Mouse (Mus musculus) lung, embryonic 14.5 days (tissue): ENCODE results near the gene Drg1. TPM values are rescaled to one million over a fixed set of nuclear protein-coding genes. Genes with fewer than 3 reads are reported as not detected.

Experiments
- ATAC-seq: fragments of 200-750 bp; cut with Nextera tagmentation; 2 replicates; pipeline ENCODE4 v1.8.0; 2017; ENCODE audit warnings: mild to moderate bottlenecking, moderate TSS enrichment, moderate library complexity; ENCODE audit not compliant: insufficient read depth
- DNase-seq: peaks from one replicate; pipeline ENCODE4 v3.0.0-alpha.2; 2015
- H3K27ac ChIP-seq: fragments of 300-500 bp; sonication (generic); 2 replicates; pipeline ENCODE4 v1.5.1; 2014; ENCODE audit warnings: low read depth, mild to moderate bottlenecking, moderate library complexity
- H3K27me3 ChIP-seq: fragments of 300-500 bp; sonication (generic); 2 replicates; pipeline ENCODE4 v1.6.1; 2014; ENCODE audit warnings: low read length, control low read depth; ENCODE audit not compliant: insufficient read depth
- H3K36me3 ChIP-seq: fragments of 300-500 bp; sonication (generic); 2 replicates; pipeline ENCODE4 v1.6.1; 2014; ENCODE audit warnings: control low read depth; ENCODE audit not compliant: insufficient read depth
- H3K4me1 ChIP-seq: fragments of 300-500 bp; sonication (generic); 2 replicates; pipeline ENCODE4 v1.6.1; 2014; ENCODE audit warnings: antibody characterized with exemption, control low read depth; ENCODE audit not compliant: insufficient read depth
- H3K4me2 ChIP-seq: fragments of 300-500 bp; sonication (generic); 2 replicates; pipeline ENCODE4 v1.6.1; 2014; ENCODE audit warnings: mild to moderate bottlenecking
- H3K4me3 ChIP-seq: fragments of 300-500 bp; sonication (generic); 2 replicates; pipeline ENCODE4 v1.5.1; 2014; ENCODE audit warnings: low read depth, low read length
- H3K9ac ChIP-seq: fragments of 300-500 bp; sonication (generic); 2 replicates; pipeline ENCODE4 v1.6.1; 2014
- H3K9me3 ChIP-seq: fragments of 300-500 bp; sonication (generic); 2 replicates; pipeline ENCODE4 v1.6.1; 2016; ENCODE audit warnings: low read depth, low read length, control low read depth
- CTCF ChIP-seq: IDR thresholded peaks from 2 replicates; pipeline ENCODE4 v1.5.1; 2016; ENCODE audit warnings: antibody characterized with exemption, low read depth
- WGBS: fragments of 180-500 bp; shearing (Covaris S2); extraction: QIAGEN DNeasy Blood & Tissue Kit; methylation state at CpG from one replicate; pipeline ENCODE4 v1.1.7; 2014; 5-methylcytosine and 5-hydroxymethylcytosine counted together
- polyA plus RNA-seq: library from polyadenylated mRNA; unstranded; fragments of >200 nt; fragmentation: Nextera tagmentation; extraction: Ambion mirVana; gene quantifications from 2 replicates; pipeline ENCODE4 v1.2.1, GENCODE M21; 2014

Drg1 gene
- polyA plus RNA-seq, 1 experiment from 2014 or later = 237 TPM

DNA sequence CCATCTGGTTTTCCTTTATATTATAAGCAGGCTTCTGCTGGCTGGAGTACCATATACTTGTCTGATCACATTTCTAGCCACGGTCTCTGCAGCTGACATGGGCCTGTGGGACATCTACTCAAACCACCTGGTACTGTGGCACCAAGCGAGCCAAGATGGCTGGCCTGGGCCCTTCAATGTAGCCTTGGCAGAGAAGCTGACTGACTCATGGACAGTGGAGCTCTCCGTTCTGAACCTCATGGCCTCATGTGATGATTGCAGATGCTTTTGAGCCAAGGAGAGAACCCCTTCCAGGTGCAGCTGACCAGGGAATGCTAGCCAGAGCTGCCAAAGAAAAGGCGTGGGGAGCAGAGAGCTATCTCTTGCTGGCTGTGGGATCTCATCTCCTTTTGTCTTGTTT, 39.6 kb upstream of the Drg1 start:
- TF ChIP-seq CTCF = no peak
- 91% methylated on average over 4 of the region's 4 CpGs for WGBS
- ATAC-seq = no peak

DNA sequence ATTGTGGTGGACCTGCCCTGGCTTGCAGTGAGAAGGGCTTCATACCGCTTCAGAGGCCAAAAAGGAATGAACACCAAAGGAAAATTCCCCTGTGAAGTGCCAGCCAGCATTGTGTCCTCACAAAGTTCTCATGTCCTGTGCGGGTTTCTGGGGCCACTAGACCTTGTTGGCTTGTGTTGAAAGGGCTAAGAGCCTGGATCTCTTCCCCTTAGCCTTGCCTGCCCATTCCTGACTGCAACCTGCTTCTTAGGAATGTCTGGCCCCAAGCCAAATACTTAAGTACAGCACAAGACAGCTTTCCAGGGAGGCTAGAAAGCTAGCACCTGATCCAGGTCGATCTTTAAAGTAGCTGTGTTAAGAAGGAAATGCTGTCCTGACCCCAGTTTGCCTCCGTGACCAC, 36.6 kb upstream of the Drg1 start:
- Histone ChIP-seq H3K4me2 (no peak overlapping the region), H3K9me3 (no peaks in the 10 kb centered on the region), H3K4me1 (no peaks in the 10 kb centered on the region), H3K4me3 (no peak overlapping the region), H3K27me3 (no peaks in the 10 kb centered on the region), H3K9ac (no peak overlapping the region), H3K36me3 (peaks cover 99% of the 10 kb centered on the region), H3K27ac (peak overlapping the region; percentile 54)
- WGBS = 57% methylated on average over 4 of the region's 4 CpGs
- no peak for TF ChIP-seq CTCF
- ATAC-seq = peak; percentile 67; the same call in 1 of the 2 replicates
- DNase-seq = peak; percentile 73

More for the DNA sequence above, 39.6 kb upstream of the Drg1 start:
- Histone ChIP-seq H3K4me1 (no peaks in the 10 kb centered on the region), H3K27me3 (no peaks in the 10 kb centered on the region), H3K9ac (no peak overlapping the region), H3K36me3 (peaks cover 99% of the 10 kb centered on the region), H3K27ac (no peak overlapping the region), H3K4me2 (no peak overlapping the region), H3K9me3 (no peaks in the 10 kb centered on the region), H3K4me3 (no peak overlapping the region)
- no peak for DNase-seq

- H3K27ac ChIP-seq = peak overlapping the region; percentile 54
- H3K4me3 ChIP-seq = no peak overlapping the region
- no peaks in the 10 kb centered on the region for H3K4me1 ChIP-seq
- 74% methylated on average over 4 of the region's 4 CpGs for WGBS
- TF ChIP-seq CTCF = no peak
- no peak overlapping the region for H3K9ac ChIP-seq
- no peaks in the 10 kb centered on the region for H3K27me3 ChIP-seq
- ATAC-seq = 0 out of 2 replicates have a peak, but pooled peaks have one; percentile 3
- H3K36me3 ChIP-seq = peaks cover 99% of the 10 kb centered on the region
- no peaks in the 10 kb centered on the region for H3K9me3 ChIP-seq
- DNase-seq = no peak
- H3K4me2 ChIP-seq = no peak overlapping the region
These were observed 36.2 kb upstream of the Drg1 start for GRCm38 (mm10) chr11:3302385-3302784.

- Histone ChIP-seq H3K4me3 (no peak overlapping the region), H3K4me2 (no peak overlapping the region), H3K9ac (no peak overlapping the region), H3K27me3 (no peaks in the 10 kb centered on the region), H3K4me1 (no peaks in the 10 kb centered on the region), H3K36me3 (peaks cover 99% of the 10 kb centered on the region), H3K27ac (no peak overlapping the region), H3K9me3 (no peaks in the 10 kb centered on the region)
- DNase-seq (no peak), ATAC-seq (no peak)
- TF ChIP-seq CTCF = no peak
- WGBS = 91% methylated on average over 5 of the region's 5 CpGs
These were observed 34.9 kb upstream of the Drg1 start for GRCm38 (mm10) chr11:3301075-3301474.

DNA sequence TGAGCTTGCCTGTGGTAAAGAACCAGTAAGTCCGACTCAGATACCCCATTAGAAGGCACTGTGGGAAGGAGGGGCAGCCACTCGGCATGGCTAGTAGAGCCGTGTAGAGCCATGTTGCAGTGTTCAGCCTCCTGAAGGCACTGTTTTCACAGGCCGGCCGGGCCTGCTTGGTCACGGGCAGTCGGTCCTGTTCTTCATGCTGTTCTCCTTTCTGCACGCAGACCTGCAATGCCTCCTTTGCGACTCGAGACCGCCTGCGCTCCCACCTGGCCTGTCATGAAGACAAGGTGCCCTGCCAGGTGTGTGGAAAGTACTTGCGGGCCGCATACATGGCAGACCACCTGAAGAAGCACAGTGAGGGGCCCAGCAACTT, 32.6 kb upstream of the Drg1 start:
- Histone ChIP-seq H3K4me2 (no peak overlapping the region), H3K27ac (no peak overlapping the region), H3K27me3 (no peaks in the 10 kb centered on the region), H3K9ac (no peak overlapping the region), H3K9me3 (no peaks in the 10 kb centered on the region), H3K36me3 (peaks cover 100% of the 10 kb centered on the region), H3K4me1 (peaks cover 5% of the 10 kb centered on the region; the same call in 1 of the 2 replicates), H3K4me3 (no peak overlapping the region)
- no peak for TF ChIP-seq CTCF
- DNase-seq (no peak), ATAC-seq (no peak)
- 86% methylated on average over 14 of the region's 14 CpGs for WGBS

DNA sequence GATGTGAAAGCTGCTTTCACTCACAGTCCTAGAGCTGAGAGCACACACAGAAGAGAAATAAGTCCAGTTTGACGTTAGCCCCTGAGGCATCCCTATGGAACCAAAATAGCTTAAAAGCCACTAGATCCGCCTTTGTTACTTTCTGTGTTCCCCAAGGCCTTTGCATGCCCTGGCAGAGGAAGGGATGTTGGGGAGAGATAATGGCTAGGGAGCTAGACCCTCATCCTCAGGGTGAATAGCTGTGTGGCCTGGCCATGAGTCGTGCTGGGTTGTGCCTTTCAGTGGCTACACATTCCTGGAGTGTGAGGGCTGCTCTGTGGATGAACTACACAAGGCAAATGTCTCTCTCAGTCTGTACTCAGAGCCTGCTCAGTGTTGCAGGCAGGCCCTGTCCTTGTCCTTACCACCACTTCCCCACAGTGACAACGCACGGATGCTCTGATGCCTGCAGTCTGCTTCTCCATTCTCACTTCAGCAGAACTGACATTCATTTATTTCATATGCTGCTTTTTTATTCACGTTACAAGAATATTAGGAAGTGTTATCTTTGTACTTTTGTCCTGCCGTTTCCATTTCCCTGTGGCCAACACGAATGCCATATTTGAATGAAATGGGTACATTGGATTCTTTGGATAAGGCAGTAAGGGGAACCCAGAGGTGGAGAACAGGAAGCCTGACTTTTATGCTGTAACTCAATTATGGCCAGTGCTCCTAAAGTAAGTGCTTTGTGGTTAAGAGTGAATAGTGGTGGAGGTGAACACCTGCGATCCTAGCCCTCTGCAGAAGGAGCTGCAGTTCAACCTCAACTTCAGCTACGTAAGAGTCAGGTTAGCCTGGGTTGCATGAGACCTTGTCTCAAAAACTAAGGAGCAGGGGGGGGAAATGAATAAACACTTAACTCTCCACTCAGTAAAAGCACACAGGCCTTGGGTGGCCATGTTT, 31.9 kb upstream of the Drg1 start:
- WGBS = 80% methylated on average over 10 of the region's 10 CpGs
- H3K27ac ChIP-seq = no peak overlapping the region
- no peak overlapping the region for H3K4me2 ChIP-seq
- no peak overlapping the region for H3K4me3 ChIP-seq
- no peak for TF ChIP-seq CTCF
- ATAC-seq (no peak), DNase-seq (no peak)
- H3K9ac ChIP-seq = no peak overlapping the region
- H3K36me3 ChIP-seq = peaks cover 100% of the 10 kb centered on the region
- no peaks in the 10 kb centered on the region for H3K27me3 ChIP-seq
- H3K4me1 ChIP-seq = peaks cover 11% of the 10 kb centered on the region
- H3K9me3 ChIP-seq = no peaks in the 10 kb centered on the region

DNA sequence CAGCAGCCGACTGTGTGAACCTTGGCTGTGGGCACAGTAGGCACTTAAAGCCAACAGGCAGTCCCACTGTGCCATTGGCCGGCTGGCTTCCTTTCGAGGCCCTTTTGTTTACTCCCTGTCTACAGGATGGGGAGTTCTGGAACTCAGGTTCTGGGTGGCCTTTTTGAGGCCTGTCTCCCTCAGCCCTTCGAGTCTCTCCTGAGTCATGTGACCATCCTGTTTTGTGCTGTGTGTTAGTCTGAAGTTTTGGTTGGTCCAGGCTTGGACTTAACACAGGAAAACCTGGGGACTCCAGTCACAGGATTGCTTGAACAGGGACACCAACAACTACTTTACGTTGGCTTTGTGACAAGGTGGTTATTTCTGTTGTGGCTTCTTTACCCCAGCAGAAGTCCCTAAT, 29.8 kb upstream of the Drg1 start:
- ATAC-seq = no peak
- no peak for TF ChIP-seq CTCF
- Histone ChIP-seq H3K9me3 (no peaks in the 10 kb centered on the region), H3K27me3 (no peaks in the 10 kb centered on the region), H3K4me2 (no peak overlapping the region), H3K4me1 (peaks cover 15% of the 10 kb centered on the region), H3K27ac (no peak overlapping the region), H3K9ac (no peak overlapping the region), H3K36me3 (peaks cover 89% of the 10 kb centered on the region), H3K4me3 (no peak overlapping the region)
- 58% methylated on average over 5 of the region's 5 CpGs for WGBS
- DNase-seq = no peak
